Mouse (Mus musculus): ENCODE measurements around the gene C530008M17Rik. TPM values are rescaled to one million over a fixed set of nuclear protein-coding genes. Genes with fewer than 3 reads are reported as not detected.

Gene C530008M17Rik
- polyA plus RNA-seq, 1 experiment from 2014 or later, result 15.7 TPM

- no peak overlapping the region for H3K27ac ChIP-seq
- no peaks in the 10 kb centered on the region for H3K36me3 ChIP-seq
- no peak overlapping the region for H3K4me2 ChIP-seq (replicated peaks)
- no peak overlapping the region for H3K9ac ChIP-seq
- H3K9me3 ChIP-seq, result no peaks in the 10 kb centered on the region
- H3K4me1 ChIP-seq (replicated peaks), result no peaks in the 10 kb centered on the region
- H3K4me3 ChIP-seq (replicated peaks), result no peak overlapping the region
- ATAC-seq, result no peak
- 81% methylated on average over 17 of the region's 17 CpGs for WGBS
- no peaks in the 10 kb centered on the region for H3K27me3 ChIP-seq (replicated peaks)
Observed at GRCm38 (mm10) chr5:76832529-76833210, 176.4 kb downstream of the C530008M17Rik start.

- ATAC-seq, result no peak
- H3K4me1 ChIP-seq (replicated peaks), result 0 out of 2 replicates have a peak, but pooled peaks cover 2% of the 10 kb centered on the region
- 57% methylated on average over 5 of the region's 5 CpGs for WGBS
Observed at GRCm38 (mm10) chr5:76837018-76837417, 180.7 kb downstream of the C530008M17Rik start.

GRCm38 (mm10) chr5:76839786-76840185 is 183.5 kb downstream of the C530008M17Rik start:
- no peaks in the 10 kb centered on the region for H3K36me3 ChIP-seq
- H3K9ac ChIP-seq, result no peak overlapping the region
- H3K27me3 ChIP-seq (replicated peaks), result no peaks in the 10 kb centered on the region
- no peak for ATAC-seq
- 0 out of 2 replicates have a peak, but pooled peaks cover 2% of the 10 kb centered on the region for H3K4me1 ChIP-seq (replicated peaks)
- H3K4me2 ChIP-seq (replicated peaks), result no peak overlapping the region
- no peak overlapping the region for H3K4me3 ChIP-seq (replicated peaks)
- 85% methylated on average over 6 of the region's 6 CpGs for WGBS
- no peaks in the 10 kb centered on the region for H3K9me3 ChIP-seq
- no peak overlapping the region for H3K27ac ChIP-seq

More at GRCm38 (mm10) chr5:76837018-76837417, 180.7 kb downstream of the C530008M17Rik start:
- no peak overlapping the region for H3K9ac ChIP-seq
- H3K27ac ChIP-seq, result no peak overlapping the region
- H3K27me3 ChIP-seq (replicated peaks), result no peaks in the 10 kb centered on the region
- no peak overlapping the region for H3K4me2 ChIP-seq (replicated peaks)
- no peaks in the 10 kb centered on the region for H3K9me3 ChIP-seq
- H3K36me3 ChIP-seq, result no peaks in the 10 kb centered on the region
- no peak overlapping the region for H3K4me3 ChIP-seq (replicated peaks)

- ATAC-seq, result peak; percentile 72
- 79% methylated on average over 2 of the region's 2 CpGs for WGBS
Observed at GRCm38 (mm10) chr5:76841859-76842258, 185.5 kb downstream of the C530008M17Rik start.

GRCm38 (mm10) chr5:76843448-76843847 is 187.1 kb downstream of the C530008M17Rik start:
- no peak overlapping the region for H3K4me2 ChIP-seq (replicated peaks)
- no peak overlapping the region for H3K27ac ChIP-seq
- no peaks in the 10 kb centered on the region for H3K27me3 ChIP-seq (replicated peaks)
- ATAC-seq, result peak; percentile 47; the same call in 1 of the 2 replicates
- H3K4me3 ChIP-seq (replicated peaks), result no peak overlapping the region
- no peaks in the 10 kb centered on the region for H3K9me3 ChIP-seq
- H3K9ac ChIP-seq, result no peak overlapping the region
- 18% methylated on average over 4 of the region's 4 CpGs for WGBS
- 0 out of 2 replicates have a peak, but pooled peaks cover 2% of the 10 kb centered on the region for H3K4me1 ChIP-seq (replicated peaks)
- H3K36me3 ChIP-seq, result no peaks in the 10 kb centered on the region

More at GRCm38 (mm10) chr5:76841859-76842258, 185.5 kb downstream of the C530008M17Rik start:
- no peak overlapping the region for H3K27ac ChIP-seq
- no peaks in the 10 kb centered on the region for H3K27me3 ChIP-seq (replicated peaks)
- no peaks in the 10 kb centered on the region for H3K36me3 ChIP-seq
- 0 out of 2 replicates have a peak, but pooled peaks cover 2% of the 10 kb centered on the region for H3K4me1 ChIP-seq (replicated peaks)
- H3K4me3 ChIP-seq (replicated peaks), result no peak overlapping the region
- H3K9ac ChIP-seq, result no peak overlapping the region
- no peaks in the 10 kb centered on the region for H3K9me3 ChIP-seq
- H3K4me2 ChIP-seq (replicated peaks), result no peak overlapping the region

GRCm38 (mm10) chr5:76843851-76844419 is 187.6 kb downstream of the C530008M17Rik start:
- Histone ChIP-seq H3K4me1 (replicated peaks) (0 out of 2 replicates have a peak, but pooled peaks cover 2% of the 10 kb centered on the region), H3K4me3 (replicated peaks) (no peak overlapping the region), H3K36me3 (no peaks in the 10 kb centered on the region), H3K4me2 (replicated peaks) (no peak overlapping the region), H3K27me3 (replicated peaks) (no peaks in the 10 kb centered on the region), H3K27ac (no peak overlapping the region), H3K9me3 (no peaks in the 10 kb centered on the region), H3K9ac (no peak overlapping the region)
- WGBS, result 77% methylated on average over 9 of the region's 9 CpGs
- peak; percentile 52 for ATAC-seq

GRCm38 (mm10) chr5:76844618-76845186 is 188.4 kb downstream of the C530008M17Rik start:
- Histone ChIP-seq H3K4me2 (replicated peaks) (no peak overlapping the region), H3K27me3 (replicated peaks) (no peaks in the 10 kb centered on the region), H3K4me3 (replicated peaks) (no peak overlapping the region), H3K9me3 (no peaks in the 10 kb centered on the region), H3K27ac (no peak overlapping the region), H3K4me1 (replicated peaks) (0 out of 2 replicates have a peak, but pooled peaks cover 2% of the 10 kb centered on the region), H3K9ac (no peak overlapping the region), H3K36me3 (no peaks in the 10 kb centered on the region)
- WGBS, result 65% methylated on average over 14 of the region's 14 CpGs
- ATAC-seq, result no peak

GRCm38 (mm10) chr5:76847106-76847505 is 190.8 kb downstream of the C530008M17Rik start:
- Histone ChIP-seq H3K9me3 (no peaks in the 10 kb centered on the region), H3K4me1 (replicated peaks) (no peaks in the 10 kb centered on the region), H3K4me2 (replicated peaks) (no peak overlapping the region), H3K27me3 (replicated peaks) (no peaks in the 10 kb centered on the region), H3K27ac (no peak overlapping the region), H3K9ac (no peak overlapping the region), H3K4me3 (replicated peaks) (no peak overlapping the region), H3K36me3 (no peaks in the 10 kb centered on the region)
- 87% methylated on average over 6 of the region's 6 CpGs for WGBS
- no peak for ATAC-seq

- Histone ChIP-seq H3K27me3 (replicated peaks) (no peaks in the 10 kb centered on the region), H3K4me2 (replicated peaks) (no peak overlapping the region), H3K4me1 (replicated peaks) (no peaks in the 10 kb centered on the region; the same call in 1 of the 2 replicates), H3K9me3 (no peaks in the 10 kb centered on the region), H3K27ac (no peak overlapping the region), H3K9ac (no peak overlapping the region), H3K4me3 (replicated peaks) (no peak overlapping the region), H3K36me3 (no peaks in the 10 kb centered on the region)
- no peak for ATAC-seq
- 80% methylated on average over 4 of the region's 4 CpGs for WGBS
Observed at GRCm38 (mm10) chr5:76851316-76851715, 195.0 kb downstream of the C530008M17Rik start.

GRCm38 (mm10) chr5:76853549-76853948 is 197.2 kb downstream of the C530008M17Rik start:
- Histone ChIP-seq H3K4me1 (replicated peaks) (peaks cover 6% of the 10 kb centered on the region; the same call in 1 of the 2 replicates), H3K4me2 (replicated peaks) (no peak overlapping the region), H3K9me3 (no peaks in the 10 kb centered on the region), H3K36me3 (no peaks in the 10 kb centered on the region), H3K27me3 (replicated peaks) (no peaks in the 10 kb centered on the region), H3K4me3 (replicated peaks) (no peak overlapping the region), H3K27ac (no peak overlapping the region), H3K9ac (no peak overlapping the region)
- peak; percentile 88 for ATAC-seq
- WGBS, result 18% methylated on average over 10 of the region's 10 CpGs

GRCm38 (mm10) chr5:76855829-76856600 is 199.7 kb downstream of the C530008M17Rik start:
- H3K27me3 ChIP-seq (replicated peaks), result no peaks in the 10 kb centered on the region
- H3K9me3 ChIP-seq, result no peaks in the 10 kb centered on the region
- H3K36me3 ChIP-seq, result no peaks in the 10 kb centered on the region
- 44% methylated on average over 24 of the region's 25 CpGs for WGBS
- peak overlapping the region; percentile 38 for H3K4me3 ChIP-seq (replicated peaks)
- no peak for ATAC-seq
- no peak overlapping the region for H3K27ac ChIP-seq
- peak overlapping the region; percentile 78 for H3K4me2 ChIP-seq (replicated peaks)
- peaks cover 6% of the 10 kb centered on the region; the same call in 1 of the 2 replicates for H3K4me1 ChIP-seq (replicated peaks)
- peak overlapping the region; percentile 41; the same call in 1 of the 2 replicates for H3K9ac ChIP-seq

Measured in intestine, embryonic 15.5 days (tissue).